Mouse (Mus musculus) cerebellum, postnatal 4 days (tissue): ENCODE data around the gene Twf1.

ENCODE experiments used
- DNase-seq, 2 experiments: peaks; one replicate each; pipeline ENCODE4 v3.0.0; 2022; ENCODE audit warnings: low spot score in 2 of 2, mixed read lengths in 1 of 2

The Twf1 gene

DNA sequence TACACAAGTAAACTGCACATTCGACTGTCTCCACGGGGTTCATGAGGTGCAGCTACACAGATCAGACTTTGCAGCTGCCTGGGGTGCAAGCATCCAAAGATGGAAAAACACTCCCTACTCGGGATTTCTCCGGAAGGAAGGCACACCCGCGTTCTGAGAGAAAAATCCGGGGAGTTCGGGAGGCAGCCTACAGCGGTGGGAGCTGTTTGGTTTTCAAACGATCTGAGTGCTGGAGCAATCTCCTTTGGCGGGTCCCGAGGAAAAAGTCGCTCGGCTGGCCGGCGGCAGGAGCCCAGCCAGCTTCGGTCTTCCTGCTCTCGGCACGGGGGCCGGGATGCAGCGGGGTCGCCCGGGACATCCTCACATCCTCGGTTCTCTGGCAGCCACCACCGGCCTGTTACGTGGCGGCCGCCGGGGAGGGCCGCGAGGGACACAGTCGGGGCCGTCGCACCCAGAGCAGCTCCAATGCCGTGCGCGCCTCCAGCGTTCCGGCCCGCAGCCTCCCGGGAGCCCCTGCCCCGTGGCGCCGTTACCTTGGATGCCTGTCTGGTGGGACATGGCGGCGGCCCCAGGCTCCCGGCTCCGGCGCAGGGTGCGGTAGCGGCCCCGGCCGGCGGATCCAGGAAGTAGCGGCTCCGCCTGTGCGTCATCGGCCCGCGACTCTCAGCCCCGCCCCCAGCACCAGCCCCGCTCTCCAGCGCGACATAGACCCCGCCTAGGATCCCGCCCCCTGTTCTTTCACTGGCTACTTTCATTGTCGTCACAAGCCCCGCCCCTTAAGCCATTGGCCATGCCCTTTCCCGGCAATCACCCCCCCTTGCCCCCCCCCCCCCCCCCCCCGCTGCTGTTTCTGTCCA is at the start of gene Twf1:
Gene Twf1 (minus strand): TSS at position 671 of the 857 bp plus-strand sequence.
- DNase-seq = peak; percentile 98

GRCm38 (mm10) chr15:94639126-94639525 is 49.4 kb upstream of the Twf1 start:
- DNase-seq = no peak

DNA sequence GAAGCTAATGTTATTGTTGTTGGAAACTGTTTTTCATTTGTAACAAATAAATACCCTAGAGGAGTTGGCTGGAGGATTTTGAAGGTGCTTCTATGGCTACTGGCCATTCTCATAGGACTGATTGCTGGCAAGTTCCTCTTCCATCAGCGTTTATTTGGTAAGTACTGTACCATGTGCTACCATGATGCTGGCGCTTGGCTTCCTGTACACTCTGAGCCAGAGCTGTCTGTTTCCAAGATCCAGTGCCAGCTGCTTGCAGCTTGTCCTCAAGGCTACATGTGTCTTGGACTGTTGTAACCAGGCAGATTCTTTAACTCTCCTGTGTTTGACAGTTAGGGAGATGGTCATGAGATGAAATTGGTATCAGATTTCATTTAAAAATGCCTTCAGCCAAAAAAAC is 48.5 kb upstream of the Twf1 start:
- no peak for DNase-seq

GRCm38 (mm10) chr15:94634524-94634923 is 44.8 kb upstream of the Twf1 start:
- no peak for DNase-seq

- DNase-seq = no peak
These were observed 40.9 kb upstream of the Twf1 start for GRCm38 (mm10) chr15:94630553-94630952.

DNA sequence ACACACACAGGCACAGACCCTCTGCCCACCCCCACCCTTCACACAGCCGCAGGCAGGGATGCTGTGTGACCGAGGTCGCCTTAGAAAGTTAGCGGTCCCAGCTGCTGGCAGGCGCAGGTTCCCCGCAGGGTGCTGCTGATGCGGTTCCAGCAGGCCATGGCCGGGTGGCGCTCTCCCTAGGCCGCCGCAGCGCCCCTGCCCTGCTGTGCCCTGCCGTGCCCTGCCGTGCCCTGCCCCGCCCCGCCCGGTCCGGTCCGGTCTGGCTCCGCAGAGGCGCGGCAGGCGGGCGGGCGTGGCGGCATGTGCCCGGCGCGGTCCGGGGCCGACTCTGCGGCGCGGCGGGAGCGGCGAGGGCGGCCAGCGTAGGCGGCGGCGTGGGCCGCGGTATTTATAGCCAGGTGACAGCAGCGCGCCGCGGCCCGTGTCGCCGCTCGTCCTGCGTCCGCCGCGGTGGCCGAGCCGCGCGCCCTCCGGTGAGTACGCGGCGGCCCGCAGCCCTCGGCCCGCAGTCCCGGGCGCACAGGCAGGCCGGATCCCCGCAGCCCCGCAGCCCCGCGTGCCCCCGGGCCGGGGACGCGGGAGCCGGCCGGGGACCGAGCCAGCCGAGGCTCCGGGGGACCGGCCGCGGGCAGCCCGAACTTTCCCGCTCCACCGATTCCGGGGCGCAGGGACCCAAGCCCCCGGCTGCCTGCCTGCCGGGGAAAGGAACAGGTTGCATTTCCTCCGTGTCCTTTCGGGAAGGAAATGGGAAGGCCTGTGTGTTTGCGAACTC is 39.3 kb upstream of the Twf1 start, which contains the start of gene Tmem117:
Gene Tmem117 (plus strand): TSS at position 403 of the 772 bp plus-strand sequence.
- peak in 1 of 2 experiments; percentile 51 for DNase-seq

DNA sequence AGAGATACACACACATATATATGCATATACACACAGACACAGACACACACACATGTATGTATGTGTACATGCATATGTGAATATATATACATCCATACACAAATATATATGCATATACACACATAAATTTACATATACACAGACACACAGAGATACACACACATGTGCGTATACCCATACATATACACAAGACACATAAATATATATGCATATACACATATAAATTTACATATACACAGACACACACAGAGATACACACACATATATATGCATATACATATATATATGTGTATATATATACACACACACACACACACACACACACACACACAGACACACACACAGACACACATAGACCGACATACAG is 38.8 kb upstream of the Twf1 start:
- no peak for DNase-seq

- no peak for DNase-seq
These were observed 31.2 kb upstream of the Twf1 start for GRCm38 (mm10) chr15:94620909-94621308.

GRCm38 (mm10) chr15:94616036-94616435 is 26.3 kb upstream of the Twf1 start:
- no peak for DNase-seq

DNA sequence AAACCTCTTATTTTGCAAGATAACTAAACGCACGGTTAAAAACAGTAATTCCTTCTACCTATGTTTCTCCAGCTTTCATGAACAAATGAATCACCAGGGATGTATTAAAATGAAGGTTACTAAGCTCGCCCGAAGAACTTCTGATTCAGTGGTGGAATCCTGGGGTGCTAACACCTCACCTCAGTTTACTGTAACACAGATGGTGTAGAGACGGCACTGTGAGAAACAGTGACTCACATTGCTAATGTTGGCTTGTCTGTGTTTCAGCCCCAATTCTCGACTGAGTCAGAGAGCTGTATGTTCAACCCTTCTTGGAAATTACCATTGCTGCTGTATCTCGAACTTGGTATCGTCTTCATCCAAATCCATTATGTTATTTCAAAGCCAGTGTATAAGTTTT is 18.1 kb upstream of the Twf1 start:
- no peak for DNase-seq

DNA sequence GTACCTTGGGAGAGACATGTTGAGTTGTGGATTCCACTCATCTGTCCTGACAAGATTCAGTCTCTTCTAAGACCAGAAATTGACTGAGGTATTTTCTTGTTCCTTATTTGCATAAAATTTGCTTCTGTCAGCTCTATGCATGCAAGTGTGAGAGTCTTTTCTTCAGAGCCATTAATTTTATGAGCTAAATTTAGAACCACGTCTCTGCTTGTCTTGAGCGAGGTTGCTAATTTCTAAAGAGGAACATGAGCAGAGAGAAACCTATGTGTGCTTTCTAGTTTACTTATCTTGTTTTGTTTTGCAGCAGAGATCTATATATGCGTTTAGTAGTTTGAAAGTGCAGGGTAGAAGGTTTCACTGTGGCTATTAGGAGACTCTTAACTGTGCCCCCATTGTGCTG is 12.8 kb upstream of the Twf1 start:
- no peak for DNase-seq

DNA sequence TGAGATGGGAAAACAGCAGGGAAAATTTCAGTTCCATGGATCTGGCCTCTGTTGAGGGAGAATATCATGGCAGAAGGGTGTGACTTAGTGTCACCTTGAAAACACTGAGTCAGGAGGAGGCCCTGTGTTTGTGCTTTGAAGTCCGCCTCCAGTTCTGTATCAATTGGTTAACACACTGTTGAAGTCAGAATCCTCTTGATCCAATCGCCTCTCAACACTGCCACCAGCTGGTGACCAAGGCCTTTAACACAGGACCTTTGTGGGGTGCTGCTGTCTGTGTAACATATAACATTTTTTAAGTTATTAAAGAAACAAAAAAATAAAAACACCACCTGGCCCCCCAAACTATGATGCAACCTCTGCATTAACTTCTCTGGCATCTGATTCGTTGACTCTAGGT is 11.7 kb upstream of the Twf1 start:
- DNase-seq = peak in 1 of 2 experiments; percentile 23

DNA sequence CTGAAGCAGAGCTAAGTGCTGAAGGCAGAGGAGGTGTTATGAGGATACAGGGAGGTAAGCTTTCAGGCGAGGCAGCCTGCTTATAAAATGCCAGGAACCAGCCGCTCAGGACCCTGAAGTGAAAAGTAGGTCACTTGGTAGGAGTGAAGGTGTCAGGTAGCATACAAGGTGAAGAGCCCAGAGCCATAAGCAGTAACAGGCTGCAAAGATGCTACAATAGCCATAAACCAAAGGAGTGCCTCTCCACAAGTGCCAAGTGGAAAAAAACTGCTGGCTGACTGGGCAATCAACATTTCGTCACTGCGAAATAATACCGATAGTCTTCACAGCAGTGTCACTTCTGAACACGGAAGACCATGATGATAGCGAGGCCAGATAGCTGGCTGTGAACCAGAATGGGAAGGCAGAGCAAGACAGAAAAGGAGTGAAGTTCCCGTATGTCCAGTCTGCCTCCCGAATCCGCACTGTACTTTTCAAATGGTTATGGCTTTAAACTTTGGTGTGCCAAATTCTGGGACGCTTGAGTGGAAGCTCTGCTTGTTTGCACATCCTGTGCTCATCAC is 10.5 kb upstream of the Twf1 start:
- no peak for DNase-seq

GRCm38 (mm10) chr15:94593586-94593985 is 3.9 kb upstream of the Twf1 start:
- DNase-seq = no peak

DNA sequence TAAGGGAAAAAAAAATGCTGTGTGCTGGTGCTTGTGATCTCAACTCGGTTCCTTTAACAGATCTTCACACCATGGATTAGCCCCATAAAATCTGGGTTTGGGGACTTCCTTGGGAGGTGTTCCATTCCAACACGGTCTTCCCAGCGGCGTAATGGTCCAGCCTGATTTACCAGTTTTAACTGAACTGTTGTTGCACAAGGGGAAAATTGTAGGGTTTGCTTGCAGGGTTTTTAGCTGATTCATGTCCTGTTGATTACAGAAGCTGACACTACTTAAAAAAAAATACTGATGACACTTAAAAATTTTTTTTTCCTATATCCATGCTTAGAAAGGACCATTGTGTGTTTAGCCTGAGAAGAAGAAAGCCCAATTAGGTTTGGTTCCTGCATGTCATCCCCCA is 1.7 kb upstream of the Twf1 start:
- no peak for DNase-seq

DNA sequence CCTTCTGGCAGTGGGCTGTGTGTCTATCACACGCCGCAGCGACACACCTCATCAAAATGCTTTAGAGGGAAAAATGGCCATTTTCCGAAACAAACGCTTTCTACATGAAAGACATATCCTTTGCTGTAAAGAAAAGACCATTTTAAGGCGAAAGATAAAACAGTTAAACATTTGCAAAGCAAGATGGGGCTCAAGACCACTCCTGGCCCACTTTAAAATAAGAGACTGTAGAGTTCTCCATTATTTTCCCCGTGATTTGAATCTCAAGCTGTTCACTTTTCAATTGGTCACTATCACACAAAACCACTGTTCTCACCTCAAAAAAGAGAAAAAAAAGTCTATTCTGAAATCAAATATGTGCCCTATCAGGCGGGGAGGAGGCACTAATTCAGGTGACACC is 394 bp upstream of the Twf1 start:
- no peak for DNase-seq

GRCm38 (mm10) chr15:94587826-94588715 is 1.6 kb downstream of the Twf1 start:
- no peak for DNase-seq

DNA sequence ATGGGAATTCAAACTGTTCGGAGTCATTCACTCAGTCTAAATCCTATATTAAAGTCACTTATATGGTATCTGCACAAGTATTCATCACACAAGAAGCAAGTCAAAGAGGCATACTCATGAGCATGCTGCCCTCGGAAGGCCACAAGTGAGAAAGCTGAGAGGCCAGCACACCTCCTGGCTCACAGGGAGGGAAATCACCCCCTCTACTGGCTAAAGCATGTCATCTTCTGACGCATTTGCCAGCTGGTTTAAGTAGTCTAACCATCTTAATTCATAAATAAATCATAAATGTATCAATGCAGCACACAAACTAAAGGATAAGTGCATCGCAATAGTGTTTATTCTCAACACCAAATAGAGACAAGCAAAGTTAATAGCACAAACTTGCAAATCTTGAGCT is 5.0 kb downstream of the Twf1 start:
- no peak for DNase-seq

- no peak for DNase-seq
These were observed 6.5 kb downstream of the Twf1 start for GRCm38 (mm10) chr15:94583153-94583552.

GRCm38 (mm10) chr15:94582000-94582593 is 7.6 kb downstream of the Twf1 start:
- no peak for DNase-seq

GRCm38 (mm10) chr15:94574566-94575268 is 15.0 kb downstream of the Twf1 start:
- no peak for DNase-seq
